Mouse (Mus musculus) brain, adult 2 months (tissue): ENCODE results near the gene Tdrd7.

ENCODE experiments used
- DNase-seq: peaks from one replicate; pipeline ENCODE4 v3.0.0; 2011; ENCODE audit warnings: low read depth, low spot score

Tdrd7 gene

GRCm38 (mm10) chr4:45972448-45972854 lies 7.3 kb downstream of the Tdrd7 start:
- DNase-seq, result peak; percentile 81

GRCm38 (mm10) chr4:45972951-45973350 lies 7.8 kb downstream of the Tdrd7 start:
- DNase-seq, result no peak

- DNase-seq, result no peak
These were observed 12.0 kb downstream of the Tdrd7 start for GRCm38 (mm10) chr4:45976931-45977667.

GRCm38 (mm10) chr4:45979916-45980315 lies 14.8 kb downstream of the Tdrd7 start:
- DNase-seq, result no peak

GRCm38 (mm10) chr4:45981054-45981453 lies 15.9 kb downstream of the Tdrd7 start:
- DNase-seq, result no peak

GRCm38 (mm10) chr4:45990427-45991135 lies 25.4 kb downstream of the Tdrd7 start:
- no peak for DNase-seq

- DNase-seq, result peak; percentile 70
These were observed 33.4 kb downstream of the Tdrd7 start for GRCm38 (mm10) chr4:45998536-45998935.

- DNase-seq, result no peak
These were observed 43.1 kb downstream of the Tdrd7 start for GRCm38 (mm10) chr4:46008142-46008793.

- no peak for DNase-seq
These were observed 46.6 kb downstream of the Tdrd7 start for GRCm38 (mm10) chr4:46011698-46012097.

GRCm38 (mm10) chr4:46015605-46016004 lies 50.5 kb downstream of the Tdrd7 start:
- no peak for DNase-seq

- peak; percentile 66 for DNase-seq
These were observed 57.9 kb downstream of the Tdrd7 start for GRCm38 (mm10) chr4:46023021-46023481.

GRCm38 (mm10) chr4:46025893-46026292 lies 60.8 kb downstream of the Tdrd7 start:
- DNase-seq, result peak; percentile 55

GRCm38 (mm10) chr4:46028224-46028623 lies 63.1 kb downstream of the Tdrd7 start:
- DNase-seq, result no peak

- DNase-seq, result no peak
These were observed 63.6 kb downstream of the Tdrd7 start for GRCm38 (mm10) chr4:46028781-46029180.

- peak; percentile 33 for DNase-seq
These were observed 64.4 kb downstream of the Tdrd7 start for GRCm38 (mm10) chr4:46029552-46029951.

- DNase-seq, result no peak
These were observed 67.3 kb downstream of the Tdrd7 start for GRCm38 (mm10) chr4:46032448-46032847.

- DNase-seq, result no peak
These were observed 68.1 kb downstream of the Tdrd7 start for GRCm38 (mm10) chr4:46033197-46033596.

GRCm38 (mm10) chr4:46038591-46038891 lies 73.4 kb downstream of the Tdrd7 start:
- peak; percentile 75 for DNase-seq

GRCm38 (mm10) chr4:46038892-46039751 lies 74.0 kb downstream of the Tdrd7 start, which contains the start of gene Tmod1:
TSS of gene Tmod1 (plus strand) at chr4:46038935.
- DNase-seq, result peak; percentile 81

- peak; percentile 33 for DNase-seq
These were observed 74.8 kb downstream of the Tdrd7 start for GRCm38 (mm10) chr4:46039899-46040298.

- peak; percentile 87 for DNase-seq
These were observed 75.6 kb downstream of the Tdrd7 start for GRCm38 (mm10) chr4:46040594-46041192.
